Mouse (Mus musculus) kidney, embryonic 16.5 days (tissue): ENCODE data around the gene Atp8a2. TPM values are rescaled to one million over a fixed set of nuclear protein-coding genes. Genes with fewer than 3 reads are reported as not detected.

Source experiments
- ATAC-seq: fragments of 200-750 bp; cut with Nextera tagmentation; 2 replicates; pipeline ENCODE4 v1.8.0; 2017; ENCODE audit warnings: moderate TSS enrichment; ENCODE audit not compliant: low FRiP score, low TSS enrichment
- H3K27ac ChIP-seq: fragments of 300-500 bp; sonication (generic); 2 replicates; pipeline ENCODE4 v1.5.1; 2014; ENCODE audit warnings: low read length
- H3K27me3 ChIP-seq: fragments of 300-500 bp; sonication (generic); 2 replicates; pipeline ENCODE4 v1.6.1; 2014; ENCODE audit warnings: low read length, control low read depth, mixed read lengths; ENCODE audit not compliant: insufficient read depth
- H3K36me3 ChIP-seq: fragments of 300-500 bp; sonication (generic); 2 replicates; pipeline ENCODE4 v1.6.1; 2014; ENCODE audit warnings: low read length, control low read depth, mixed read lengths; ENCODE audit not compliant: insufficient read depth
- H3K4me1 ChIP-seq: fragments of 300-500 bp; sonication (generic); 2 replicates; pipeline ENCODE4 v1.6.1; 2014; ENCODE audit warnings: low read length, control low read depth, mixed read lengths; ENCODE audit not compliant: insufficient read depth
- H3K4me2 ChIP-seq: fragments of 300-500 bp; sonication (generic); replicated peaks from 2 replicates; pipeline ENCODE4 v1.6.1; 2014; ENCODE audit warnings: low read depth, low read length
- H3K4me3 ChIP-seq: fragments of 300-500 bp; sonication (generic); 2 replicates; pipeline ENCODE4 v1.5.1; 2014; ENCODE audit warnings: mild to moderate bottlenecking, low read length
- H3K9ac ChIP-seq: fragments of 300-500 bp; sonication (generic); replicated peaks from 2 replicates; pipeline ENCODE4 v1.6.1; 2014; ENCODE audit warnings: low read length
- H3K9me3 ChIP-seq: fragments of 300-500 bp; sonication (generic); 2 replicates; pipeline ENCODE4 v1.6.1; 2016; ENCODE audit warnings: low read length, control low read depth
- WGBS: fragments of 180-500 bp; shearing (Covaris S2); extraction: QIAGEN DNeasy Blood & Tissue Kit; methylation state at CpG from one replicate; pipeline ENCODE4 v1.1.7; 2014; 5-methylcytosine and 5-hydroxymethylcytosine counted together
- polyA plus RNA-seq: library from polyadenylated mRNA; unstranded; fragments of >200 nt; fragmentation: Nextera tagmentation; extraction: Ambion mirVana; gene quantifications from 2 replicates; pipeline ENCODE4 v1.2.1, GENCODE M21; 2015

Gene Atp8a2
- polyA plus RNA-seq, 1 experiment from 2014 or later = 1.3 TPM

DNA sequence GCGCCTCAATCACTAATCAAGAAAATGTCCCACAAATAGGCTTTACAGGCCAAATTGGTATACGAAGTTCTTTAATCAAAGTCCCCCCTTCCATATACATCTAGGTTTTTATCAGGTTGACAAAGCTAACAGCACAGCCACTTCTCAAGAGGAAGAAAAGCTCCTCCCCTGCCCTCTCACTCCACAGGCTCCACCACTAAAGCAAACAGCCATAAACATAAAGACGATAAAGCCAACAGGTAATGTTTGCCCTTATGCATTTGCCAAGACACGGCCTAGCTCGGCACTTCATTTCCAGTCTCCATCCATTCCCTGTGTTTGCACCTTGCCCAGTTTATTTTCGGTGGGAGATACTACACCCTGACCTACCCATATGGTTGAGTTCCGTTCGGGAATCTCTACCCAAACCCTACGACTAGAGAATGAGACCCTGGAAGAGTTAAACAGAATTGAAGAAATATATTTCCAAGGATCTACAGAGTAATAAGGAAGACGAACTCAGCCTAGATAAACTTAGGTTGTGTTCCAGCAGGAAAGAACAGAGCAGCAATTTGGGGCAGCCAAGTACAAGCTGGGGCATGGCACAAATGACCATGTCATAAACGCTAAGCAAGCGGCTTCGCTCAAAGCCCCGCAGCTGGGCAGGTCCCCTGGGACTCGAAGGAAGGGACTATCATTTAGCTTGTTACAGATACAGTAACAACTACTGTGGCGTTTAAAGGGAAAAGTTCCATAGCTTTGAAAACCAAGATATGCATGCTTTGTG lies 26.0 kb downstream of the Atp8a2 start:
- no peak overlapping the region for H3K4me3 ChIP-seq
- H3K9me3 ChIP-seq = no peaks in the 10 kb centered on the region
- H3K27ac ChIP-seq = no peak overlapping the region
- ATAC-seq = no peak
- 57% methylated on average over 16 of the region's 16 CpGs for WGBS
- no peak overlapping the region for H3K9ac ChIP-seq
- peaks cover 18% of the 10 kb centered on the region for H3K27me3 ChIP-seq
- H3K4me1 ChIP-seq = no peaks in the 10 kb centered on the region
- H3K36me3 ChIP-seq = no peaks in the 10 kb centered on the region
- H3K4me2 ChIP-seq = no peak overlapping the region

DNA sequence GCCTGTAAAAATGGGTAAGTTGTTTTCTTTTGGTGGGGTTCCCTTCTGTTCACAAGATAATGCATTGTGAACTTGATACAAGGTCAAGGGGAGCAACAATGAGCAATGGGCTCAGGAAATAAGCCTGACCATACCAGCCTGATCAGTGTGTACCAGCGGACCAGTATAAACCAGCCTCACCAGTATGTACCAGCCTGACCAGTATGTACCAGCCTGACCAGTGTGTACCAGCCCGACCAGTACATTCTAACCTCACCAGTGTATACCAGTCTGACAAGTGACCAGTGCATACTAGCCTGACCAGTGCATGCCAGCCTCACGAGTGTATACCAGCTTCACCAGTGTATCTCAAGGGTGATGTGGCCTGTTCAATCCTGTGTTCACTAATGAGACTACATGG lies 33.6 kb downstream of the Atp8a2 start:
- H3K27me3 ChIP-seq = no peaks in the 10 kb centered on the region
- no peak overlapping the region for H3K4me3 ChIP-seq
- H3K4me1 ChIP-seq = no peaks in the 10 kb centered on the region
- 92% methylated on average over 3 of the region's 3 CpGs for WGBS
- no peak overlapping the region for H3K9ac ChIP-seq
- no peak overlapping the region for H3K27ac ChIP-seq
- H3K4me2 ChIP-seq = no peak overlapping the region
- H3K9me3 ChIP-seq = no peaks in the 10 kb centered on the region
- ATAC-seq = no peak; the same call in 1 of the 2 replicates
- no peaks in the 10 kb centered on the region for H3K36me3 ChIP-seq

DNA sequence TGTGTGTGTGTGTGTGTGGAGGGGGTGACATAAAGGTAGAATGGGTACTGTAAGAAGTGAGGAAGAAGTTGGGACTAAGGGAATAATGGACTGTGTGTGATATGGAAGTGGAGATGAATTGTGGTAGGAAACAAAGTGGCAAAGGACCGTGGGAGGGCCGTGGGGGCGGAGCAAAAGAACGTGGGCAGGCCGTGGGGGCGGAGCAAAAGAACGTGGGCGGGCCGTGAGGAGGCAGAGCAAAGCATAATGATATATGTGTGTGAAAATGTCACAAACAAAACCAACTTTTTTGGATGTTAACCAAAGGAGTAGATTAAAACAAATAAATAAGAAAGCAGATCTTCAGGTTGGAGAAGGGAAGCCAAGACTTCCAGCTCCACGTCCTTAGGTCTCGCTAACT lies 44.6 kb downstream of the Atp8a2 start:
- Histone ChIP-seq H3K27ac (no peak overlapping the region), H3K4me2 (no peak overlapping the region), H3K27me3 (no peaks in the 10 kb centered on the region), H3K4me3 (no peak overlapping the region), H3K9ac (no peak overlapping the region), H3K9me3 (no peaks in the 10 kb centered on the region), H3K4me1 (no peaks in the 10 kb centered on the region), H3K36me3 (no peaks in the 10 kb centered on the region)
- ATAC-seq = no peak
- WGBS = 83% methylated on average over 11 of the region's 11 CpGs

DNA sequence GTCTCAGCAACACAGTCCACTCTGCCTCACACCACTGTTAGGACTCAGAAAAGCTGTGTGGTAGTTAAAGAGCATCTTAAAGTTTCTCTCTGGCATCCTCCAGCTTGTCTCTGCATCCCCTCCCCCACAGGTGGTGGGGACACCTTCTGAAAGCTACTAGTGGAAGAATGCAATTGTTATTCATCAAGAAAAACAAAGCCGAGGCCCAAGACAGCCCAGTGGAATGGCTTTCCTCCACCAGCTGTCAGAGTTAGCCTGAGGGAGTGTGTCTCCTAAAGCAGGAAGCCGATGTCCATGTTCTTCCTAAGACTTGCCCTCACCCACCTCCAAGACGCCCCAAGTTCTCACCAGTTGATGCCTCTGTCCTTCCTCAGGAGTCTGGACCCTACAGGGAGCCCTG lies 48.1 kb downstream of the Atp8a2 start:
- Histone ChIP-seq H3K36me3 (no peaks in the 10 kb centered on the region), H3K9ac (no peak overlapping the region), H3K4me1 (no peaks in the 10 kb centered on the region), H3K27ac (no peak overlapping the region), H3K27me3 (no peaks in the 10 kb centered on the region), H3K4me3 (no peak overlapping the region), H3K9me3 (no peaks in the 10 kb centered on the region), H3K4me2 (no peak overlapping the region)
- WGBS = 49% methylated on average over 3 of the region's 3 CpGs
- ATAC-seq = no peak

DNA sequence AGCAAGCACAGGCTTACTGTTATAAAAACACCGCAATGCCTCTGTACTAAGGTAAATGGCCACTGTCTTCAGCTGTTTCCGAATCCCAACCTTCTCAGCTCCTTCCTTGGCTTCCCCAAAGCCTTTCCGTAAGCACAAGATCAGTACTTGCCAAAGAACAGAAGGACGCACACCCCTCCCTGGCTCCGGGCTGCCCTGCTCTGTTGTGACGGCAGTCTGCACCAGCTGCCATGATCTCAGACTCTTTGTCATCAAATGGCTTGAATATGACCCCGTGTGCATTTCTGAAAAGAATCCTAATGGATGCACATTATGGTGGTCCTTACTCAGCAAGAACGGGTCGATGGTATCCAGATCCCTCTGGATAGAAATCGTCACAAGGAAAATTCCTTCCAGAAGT lies 53.7 kb downstream of the Atp8a2 start:
- Histone ChIP-seq H3K9me3 (no peaks in the 10 kb centered on the region), H3K4me1 (no peaks in the 10 kb centered on the region), H3K36me3 (no peaks in the 10 kb centered on the region), H3K4me3 (no peak overlapping the region), H3K4me2 (no peak overlapping the region), H3K27ac (no peak overlapping the region), H3K9ac (no peak overlapping the region), H3K27me3 (no peaks in the 10 kb centered on the region)
- no peak for ATAC-seq
- WGBS = 87% methylated on average over 10 of the region's 10 CpGs

DNA sequence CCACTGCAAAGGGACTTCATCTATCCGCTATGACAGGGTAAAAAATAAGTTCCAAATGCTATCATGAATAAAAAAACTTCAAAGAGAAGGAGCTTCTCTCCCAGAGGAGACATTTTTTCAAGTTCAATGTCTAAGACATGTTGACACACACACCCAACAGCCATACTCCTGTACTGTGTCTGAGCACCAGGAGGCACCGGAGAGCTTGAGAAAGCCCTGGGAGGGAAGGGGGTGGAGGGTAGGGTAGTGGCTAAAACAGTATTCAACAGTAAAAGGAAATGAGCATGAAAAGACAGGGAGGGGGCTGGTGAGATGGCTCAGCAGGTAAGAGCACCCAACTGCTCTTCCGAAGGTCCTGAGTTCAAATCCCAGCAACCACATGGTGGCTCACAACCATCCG lies 58.6 kb downstream of the Atp8a2 start:
- ATAC-seq = no peak
- Histone ChIP-seq H3K9ac (no peak overlapping the region), H3K9me3 (no peaks in the 10 kb centered on the region), H3K4me2 (no peak overlapping the region), H3K36me3 (no peaks in the 10 kb centered on the region), H3K4me1 (no peaks in the 10 kb centered on the region), H3K27me3 (no peaks in the 10 kb centered on the region), H3K4me3 (no peak overlapping the region), H3K27ac (no peak overlapping the region)
- WGBS = 95% methylated on average over 3 of the region's 4 CpGs

DNA sequence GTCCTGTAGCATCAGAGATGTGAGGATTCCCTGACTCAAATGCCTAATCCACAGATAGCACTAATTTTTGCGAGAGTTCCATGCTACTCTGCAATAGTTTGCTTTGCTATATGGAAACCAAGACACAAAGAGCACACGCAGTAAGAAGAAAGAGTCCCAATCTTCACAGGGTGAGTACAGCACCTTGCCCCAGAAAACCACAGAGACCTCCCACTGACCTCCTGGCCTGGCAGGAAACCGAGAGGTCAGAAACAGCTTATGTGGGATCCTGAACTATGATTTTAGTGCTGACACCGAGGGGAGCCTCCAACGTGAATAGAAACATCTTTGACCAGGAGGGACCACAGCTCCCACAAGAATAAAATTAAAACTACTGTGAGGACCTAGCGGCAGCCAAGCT lies 59.2 kb downstream of the Atp8a2 start:
- ATAC-seq = no peak
- 62% methylated on average over 6 of the region's 6 CpGs for WGBS
- H3K9ac ChIP-seq = no peak overlapping the region
- H3K9me3 ChIP-seq = no peaks in the 10 kb centered on the region
- H3K36me3 ChIP-seq = no peaks in the 10 kb centered on the region
- H3K4me1 ChIP-seq = no peaks in the 10 kb centered on the region
- H3K4me3 ChIP-seq = no peak overlapping the region
- no peak overlapping the region for H3K4me2 ChIP-seq
- no peak overlapping the region for H3K27ac ChIP-seq
- no peaks in the 10 kb centered on the region for H3K27me3 ChIP-seq

DNA sequence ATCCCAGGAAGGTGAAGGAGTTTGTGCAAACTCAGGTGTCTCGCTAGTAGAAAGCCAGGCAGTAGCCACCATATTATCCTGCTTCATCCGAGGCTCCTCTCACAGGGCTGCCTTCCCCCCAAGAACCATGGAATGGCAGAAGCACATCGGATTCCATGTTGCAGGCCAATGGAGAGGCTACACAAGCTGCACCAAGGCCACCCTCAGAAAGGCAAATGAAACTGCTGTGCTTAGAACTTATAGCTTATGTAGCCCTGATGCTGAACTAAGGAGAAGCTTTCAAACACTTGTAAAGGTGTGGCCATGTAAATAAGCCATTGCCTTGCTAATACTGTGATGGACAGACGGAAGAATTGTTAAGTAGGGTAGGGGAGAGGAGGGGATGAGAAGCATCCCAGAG lies 61.2 kb downstream of the Atp8a2 start:
- Histone ChIP-seq H3K9ac (no peak overlapping the region), H3K36me3 (no peaks in the 10 kb centered on the region), H3K4me2 (no peak overlapping the region), H3K27ac (no peak overlapping the region), H3K27me3 (no peaks in the 10 kb centered on the region), H3K9me3 (no peaks in the 10 kb centered on the region), H3K4me3 (no peak overlapping the region), H3K4me1 (no peaks in the 10 kb centered on the region)
- no peak for ATAC-seq
- 86% methylated on average over 4 of the region's 4 CpGs for WGBS

DNA sequence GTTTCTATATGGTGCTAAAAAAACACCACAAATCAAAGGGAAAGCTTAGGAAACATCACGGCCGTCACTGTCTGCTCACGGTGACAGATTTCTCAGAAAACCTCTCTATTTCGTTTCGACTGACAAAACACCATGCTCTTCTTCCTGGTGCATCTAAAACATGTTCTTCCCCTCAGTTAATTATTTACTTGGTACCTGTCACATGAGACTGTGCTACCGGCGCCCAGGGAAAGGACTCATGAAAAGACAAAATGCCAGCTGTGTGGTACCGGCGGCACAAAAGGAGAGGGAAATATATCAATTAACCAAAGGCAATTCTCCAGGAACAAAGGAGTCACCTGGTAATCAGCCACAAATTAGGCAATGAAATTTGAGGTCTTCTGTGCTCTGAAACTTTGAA lies 62.3 kb downstream of the Atp8a2 start:
- Histone ChIP-seq H3K4me1 (no peaks in the 10 kb centered on the region), H3K4me3 (no peak overlapping the region), H3K27ac (no peak overlapping the region), H3K9me3 (no peaks in the 10 kb centered on the region), H3K36me3 (no peaks in the 10 kb centered on the region), H3K27me3 (no peaks in the 10 kb centered on the region), H3K9ac (no peak overlapping the region), H3K4me2 (no peak overlapping the region)
- WGBS = 45% methylated on average over 9 of the region's 9 CpGs
- no peak for ATAC-seq

DNA sequence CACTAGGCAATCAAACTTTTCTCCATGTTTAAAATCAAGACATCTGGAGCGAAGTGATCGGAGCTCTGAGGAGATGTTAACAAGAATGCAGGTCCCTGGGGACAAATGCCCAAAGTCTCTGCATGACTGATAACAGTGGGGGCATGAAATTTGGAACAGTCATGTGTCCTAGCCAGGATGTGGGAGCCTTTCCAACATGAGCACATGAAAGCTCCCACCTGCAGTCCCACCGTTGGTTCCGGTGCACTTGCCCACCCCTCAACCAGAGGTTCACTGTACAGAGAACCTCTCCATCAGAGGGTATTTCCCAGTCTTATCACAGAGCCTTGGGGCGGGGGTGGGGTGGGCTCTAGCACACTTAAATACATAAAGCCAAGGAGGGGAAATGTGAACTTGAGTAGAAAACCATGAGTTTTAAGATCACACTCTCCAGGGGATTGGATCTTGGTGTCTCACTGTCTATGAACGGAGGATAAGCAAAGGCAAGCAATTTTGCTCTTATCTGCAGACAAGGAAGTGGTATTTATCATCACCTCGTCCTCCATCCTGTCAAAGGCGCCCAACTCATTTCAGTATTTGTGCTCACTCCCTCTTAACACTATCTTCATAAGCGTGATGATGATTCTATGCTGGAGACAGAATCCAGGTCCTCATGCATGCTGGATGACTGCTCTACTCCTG lies 65.6 kb downstream of the Atp8a2 start:
- Histone ChIP-seq H3K36me3 (no peaks in the 10 kb centered on the region), H3K9me3 (no peaks in the 10 kb centered on the region), H3K4me3 (no peak overlapping the region), H3K4me1 (no peaks in the 10 kb centered on the region), H3K27ac (no peak overlapping the region), H3K4me2 (no peak overlapping the region), H3K27me3 (no peaks in the 10 kb centered on the region), H3K9ac (no peak overlapping the region)
- WGBS = 84% methylated on average over 9 of the region's 9 CpGs
- no peak for ATAC-seq
